Mouse (Mus musculus) erythroblast, embryonic 14.5 days (primary cell): Measurements from ENCODE around the gene Zfp507.

Experiments
- GATA1 ChIP-seq: IDR thresholded peaks from 2 replicates; pipeline ENCODE4 v1.6.1; 2012; ENCODE audit warnings: low read length, inconsistent platforms, mixed read lengths
- TAL1 ChIP-seq: IDR thresholded peaks from 3 replicates; pipeline ENCODE4 v1.6.1; 2012; ENCODE audit warnings: low read length, inconsistent platforms, mixed read lengths

DNA sequence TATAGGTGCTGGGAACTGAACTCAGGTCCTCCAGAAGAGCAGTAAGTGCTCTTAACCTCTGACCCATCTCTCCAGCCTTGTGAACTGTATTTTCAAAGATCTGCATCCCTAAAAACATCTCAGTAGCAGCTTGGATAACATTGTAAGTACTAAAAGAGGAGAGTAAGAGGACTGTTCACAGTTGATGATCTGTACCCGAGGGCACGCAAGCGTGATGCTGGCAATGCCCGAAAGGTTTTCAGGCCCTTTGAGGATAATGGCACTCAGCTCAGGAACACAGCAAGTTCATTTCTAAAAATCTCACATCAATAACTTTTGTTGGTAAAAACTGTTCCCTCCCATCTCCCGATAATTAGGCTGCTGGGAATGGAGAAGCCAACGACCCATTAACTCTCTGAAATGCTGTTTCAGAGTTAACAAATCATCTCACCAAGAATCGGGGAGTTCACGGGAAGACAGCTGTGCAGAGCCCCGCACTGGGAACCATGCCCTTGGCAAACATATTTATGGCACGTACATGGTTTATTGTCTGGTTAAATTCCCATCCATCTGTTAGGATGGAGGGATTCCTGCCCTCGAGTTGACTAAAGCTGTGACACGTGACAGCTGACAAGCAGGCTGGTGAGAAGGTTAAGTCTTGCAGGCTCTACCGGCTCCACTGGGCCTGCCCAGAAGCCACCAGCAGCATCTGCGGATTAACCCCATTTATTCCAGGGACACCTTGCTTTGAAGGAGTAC lies 69.3 kb downstream of the Zfp507 start:
- TF ChIP-seq TAL1 (no peak), GATA1 (no peak)
